Mouse (Mus musculus) liver, embryonic 11.5 days (tissue): ENCODE data around the gene Zmiz1. TPM values are rescaled to one million over a fixed set of nuclear protein-coding genes. Genes with fewer than 3 reads are reported as not detected.
A peak's percentile ranks its signal among the peaks of the same experiment; 100 is the strongest.

ENCODE experiments used
- ATAC-seq: fragments of 200-750 bp; cut with Nextera tagmentation; replicated peaks from 2 replicates; pipeline ENCODE4 v1.8.0; 2017; ENCODE audit warnings: moderate number of reproducible peaks, mild to moderate bottlenecking, moderate TSS enrichment, moderate library complexity; ENCODE audit not compliant: low FRiP score
- DNase-seq: peaks from one replicate; pipeline ENCODE4 v3.0.0-alpha.2; 2017; ENCODE audit warnings: low spot score
- H3K27ac ChIP-seq: fragments of 300-500 bp; sonication (generic); 2 replicates; pipeline ENCODE4 v1.5.1; 2014; ENCODE audit warnings: mild to moderate bottlenecking, low read depth, low read length, control low read depth
- H3K27me3 ChIP-seq: fragments of 300-500 bp; sonication (generic); replicated peaks from 2 replicates; pipeline ENCODE4 v1.6.1; 2014; ENCODE audit warnings: low read length, mixed read lengths; ENCODE audit not compliant: control insufficient read depth, insufficient read depth
- H3K36me3 ChIP-seq: fragments of 300-500 bp; sonication (generic); 2 replicates; pipeline ENCODE4 v1.6.1; 2014; ENCODE audit warnings: mild to moderate bottlenecking, low read length, moderate library complexity, mixed read lengths; ENCODE audit not compliant: control insufficient read depth, insufficient read depth
- H3K4me1 ChIP-seq: fragments of 300-500 bp; sonication (generic); replicated peaks from 2 replicates; pipeline ENCODE4 v1.6.1; 2014; ENCODE audit warnings: low read length, mixed read lengths; ENCODE audit not compliant: control insufficient read depth, insufficient read depth
- H3K4me2 ChIP-seq: fragments of 300-500 bp; sonication (generic); 2 replicates; pipeline ENCODE4 v1.6.1; 2014; ENCODE audit warnings: mild to moderate bottlenecking, control low read depth, moderate library complexity
- H3K4me3 ChIP-seq: fragments of 300-500 bp; sonication (generic); 2 replicates; pipeline ENCODE4 v1.5.1; 2014; ENCODE audit warnings: low read depth, low read length, control low read depth
- H3K9ac ChIP-seq: fragments of 300-500 bp; sonication (generic); 2 replicates; pipeline ENCODE4 v1.6.1; 2014; ENCODE audit warnings: low read depth, low read length, control low read depth
- H3K9me3 ChIP-seq: fragments of 300-500 bp; sonication (generic); 2 replicates; pipeline ENCODE4 v1.6.1; 2016; ENCODE audit warnings: low read length, inconsistent platforms, mixed read lengths; ENCODE audit not compliant: control insufficient read depth
- WGBS: fragments of 180-500 bp; shearing (Covaris S2); extraction: QIAGEN DNeasy Blood & Tissue Kit; methylation state at CpG from one replicate; pipeline ENCODE4 v1.1.7; 2014; 5-methylcytosine and 5-hydroxymethylcytosine counted together
- polyA plus RNA-seq: library from polyadenylated mRNA; unstranded; fragments of >200 nt; fragmentation: Nextera tagmentation; extraction: Ambion mirVana; gene quantifications from 2 replicates; pipeline ENCODE4 v1.2.1, GENCODE M21; 2014

Zmiz1 gene
- polyA plus RNA-seq, 1 experiment from 2014 or later, result 31.0 TPM

- Histone ChIP-seq H3K36me3 (peaks cover 4% of the 10 kb centered on the region; the same call in 1 of the 2 replicates), H3K4me3 (no peak overlapping the region), H3K4me2 (peak overlapping the region; percentile 8; the same call in 1 of the 2 replicates), H3K27ac (peak overlapping the region; percentile 66), H3K27me3 (no peaks in the 10 kb centered on the region), H3K4me1 (peaks cover 50% of the 10 kb centered on the region), H3K9ac (no peak overlapping the region), H3K9me3 (no peaks in the 10 kb centered on the region)
- no peak for DNase-seq
- 60% methylated on average over 10 of the region's 10 CpGs for WGBS
- ATAC-seq, result no peak
Observed at GRCm38 (mm10) chr14:25586846-25587486, 128.0 kb downstream of the Zmiz1 start.

GRCm38 (mm10) chr14:25587487-25588001 lies 128.6 kb downstream of the Zmiz1 start:
- Histone ChIP-seq H3K4me2 (peak overlapping the region; percentile 8; the same call in 1 of the 2 replicates), H3K27ac (peak overlapping the region; percentile 66), H3K4me3 (no peak overlapping the region), H3K9ac (no peak overlapping the region), H3K4me1 (peaks cover 50% of the 10 kb centered on the region), H3K9me3 (no peaks in the 10 kb centered on the region), H3K27me3 (no peaks in the 10 kb centered on the region), H3K36me3 (no peaks in the 10 kb centered on the region; the same call in 1 of the 2 replicates)
- no peak for DNase-seq
- WGBS, result 17% methylated on average over 6 of the region's 6 CpGs
- ATAC-seq, result 0 out of 2 replicates have a peak, but pooled peaks have one; percentile 30

DNA sequence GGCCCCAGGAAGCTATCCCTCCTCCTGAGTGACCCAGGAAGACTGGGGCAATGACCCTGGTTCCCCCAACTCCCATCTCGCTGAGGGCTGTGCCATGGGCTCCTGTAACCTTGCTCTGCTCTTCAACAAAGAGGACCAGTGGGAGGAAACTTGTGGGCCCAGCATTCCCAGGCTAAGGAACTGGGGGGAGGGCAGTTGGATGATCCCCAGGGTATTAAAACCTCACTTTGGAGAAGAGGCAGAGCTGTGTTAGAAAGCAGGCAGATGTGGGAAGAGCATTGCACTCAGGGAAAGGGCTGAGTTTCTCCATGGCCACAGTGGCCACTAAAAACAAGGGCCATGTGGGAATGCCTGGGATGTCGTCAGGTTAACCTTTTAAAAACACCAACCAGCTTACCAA lies 129.2 kb downstream of the Zmiz1 start:
- no peaks in the 10 kb centered on the region for H3K9me3 ChIP-seq
- no peak overlapping the region for H3K9ac ChIP-seq
- H3K4me2 ChIP-seq, result no peak overlapping the region
- no peak for DNase-seq
- WGBS, result 61% methylated on average over 2 of the region's 2 CpGs
- no peak overlapping the region for H3K4me3 ChIP-seq
- no peak for ATAC-seq
- peak overlapping the region; percentile 46 for H3K27ac ChIP-seq
- no peaks in the 10 kb centered on the region; the same call in 1 of the 2 replicates for H3K36me3 ChIP-seq
- no peaks in the 10 kb centered on the region for H3K27me3 ChIP-seq
- peaks cover 50% of the 10 kb centered on the region for H3K4me1 ChIP-seq

DNA sequence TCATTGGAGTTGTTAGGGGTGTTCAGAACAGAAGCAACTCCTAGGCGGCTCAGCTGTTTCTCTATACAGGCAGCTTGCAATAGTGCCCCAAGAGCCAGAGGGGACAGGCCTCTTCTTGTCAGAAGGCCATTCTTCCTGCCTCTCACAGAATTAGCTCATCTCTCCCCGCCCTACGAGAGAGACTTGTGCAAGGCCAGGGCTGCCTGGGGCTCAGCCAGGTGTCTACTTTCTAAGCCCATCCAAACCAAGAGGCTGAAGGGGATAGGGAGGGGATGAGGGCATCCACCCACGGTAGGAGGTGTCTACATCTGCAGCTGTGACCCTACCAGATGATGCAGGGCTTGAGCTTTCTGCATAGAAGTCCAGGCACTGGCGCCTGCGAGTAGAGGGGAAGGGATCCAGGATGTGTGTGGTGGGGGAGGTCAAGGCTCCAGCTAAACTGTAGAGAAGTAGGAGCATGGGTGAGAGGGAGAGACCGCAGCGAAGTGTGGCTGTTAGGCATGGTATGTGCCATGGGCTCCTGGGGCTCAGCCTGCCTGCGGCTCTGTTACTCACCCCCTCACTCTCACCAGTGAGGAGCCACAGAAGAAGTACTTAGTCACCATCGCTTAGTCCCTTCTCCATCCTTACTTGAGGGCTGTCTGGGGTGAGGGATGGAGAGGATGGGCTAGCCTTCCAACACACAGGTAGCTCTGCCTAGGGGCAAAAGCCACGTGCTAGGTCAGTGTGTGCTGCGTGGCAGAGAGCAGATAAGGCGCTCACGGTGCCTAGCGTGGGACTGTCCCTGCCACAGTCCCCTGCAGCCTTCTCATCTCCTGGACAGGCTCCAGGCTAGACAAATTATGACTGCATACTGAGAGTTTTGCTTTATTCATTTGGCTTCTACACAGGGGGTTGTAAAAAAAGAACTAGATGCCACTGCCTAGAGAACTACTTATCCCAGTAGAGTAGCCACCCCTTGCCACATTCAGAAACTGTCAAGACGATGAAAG lies 130.3 kb downstream of the Zmiz1 start:
- H3K27me3 ChIP-seq, result no peaks in the 10 kb centered on the region
- H3K9me3 ChIP-seq, result no peaks in the 10 kb centered on the region
- no peak overlapping the region for H3K9ac ChIP-seq
- ATAC-seq (no peak), DNase-seq (no peak)
- no peak overlapping the region for H3K4me3 ChIP-seq
- no peak overlapping the region for H3K4me2 ChIP-seq
- H3K4me1 ChIP-seq, result peaks cover 53% of the 10 kb centered on the region
- peak overlapping the region; percentile 32; the same call in 1 of the 2 replicates for H3K27ac ChIP-seq
- 60% methylated on average over 16 of the region's 16 CpGs for WGBS
- H3K36me3 ChIP-seq, result no peaks in the 10 kb centered on the region; the same call in 1 of the 2 replicates

GRCm38 (mm10) chr14:25591000-25591399 lies 132.0 kb downstream of the Zmiz1 start:
- Histone ChIP-seq H3K9ac (no peak overlapping the region), H3K36me3 (no peaks in the 10 kb centered on the region; the same call in 1 of the 2 replicates), H3K4me1 (peaks cover 42% of the 10 kb centered on the region), H3K27me3 (no peaks in the 10 kb centered on the region), H3K4me2 (no peak overlapping the region), H3K9me3 (no peaks in the 10 kb centered on the region), H3K27ac (no peak overlapping the region), H3K4me3 (no peak overlapping the region)
- ATAC-seq (no peak), DNase-seq (no peak)
- WGBS, result 74% methylated on average over 4 of the region's 5 CpGs

DNA sequence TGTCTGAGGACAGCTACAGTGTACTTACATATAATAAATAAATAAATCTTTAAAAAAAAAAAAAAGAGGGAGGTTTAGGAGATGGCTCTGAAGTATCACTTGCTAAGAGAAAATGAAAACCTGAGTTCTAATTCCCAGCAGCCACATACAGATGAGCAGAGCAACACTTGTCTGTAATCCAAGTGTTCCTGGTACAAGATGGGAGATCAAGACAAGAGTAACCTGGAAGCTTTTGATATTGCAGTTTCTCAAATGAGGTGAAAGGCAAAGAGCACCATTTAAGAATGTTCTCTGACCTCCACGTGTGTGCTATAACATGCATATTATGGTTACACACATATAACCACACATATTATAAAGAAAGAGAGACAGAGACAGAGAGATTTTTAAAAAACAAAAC lies 132.4 kb downstream of the Zmiz1 start:
- H3K27ac ChIP-seq, result no peak overlapping the region
- no peak for ATAC-seq
- H3K36me3 ChIP-seq, result no peaks in the 10 kb centered on the region; the same call in 1 of the 2 replicates
- DNase-seq, result no peak
- H3K4me1 ChIP-seq, result peaks cover 37% of the 10 kb centered on the region
- 91% methylated on average over 1 of the region's 1 CpGs for WGBS
- H3K4me2 ChIP-seq, result no peak overlapping the region
- H3K9ac ChIP-seq, result no peak overlapping the region
- H3K9me3 ChIP-seq, result no peaks in the 10 kb centered on the region
- H3K27me3 ChIP-seq, result no peaks in the 10 kb centered on the region
- no peak overlapping the region for H3K4me3 ChIP-seq

DNA sequence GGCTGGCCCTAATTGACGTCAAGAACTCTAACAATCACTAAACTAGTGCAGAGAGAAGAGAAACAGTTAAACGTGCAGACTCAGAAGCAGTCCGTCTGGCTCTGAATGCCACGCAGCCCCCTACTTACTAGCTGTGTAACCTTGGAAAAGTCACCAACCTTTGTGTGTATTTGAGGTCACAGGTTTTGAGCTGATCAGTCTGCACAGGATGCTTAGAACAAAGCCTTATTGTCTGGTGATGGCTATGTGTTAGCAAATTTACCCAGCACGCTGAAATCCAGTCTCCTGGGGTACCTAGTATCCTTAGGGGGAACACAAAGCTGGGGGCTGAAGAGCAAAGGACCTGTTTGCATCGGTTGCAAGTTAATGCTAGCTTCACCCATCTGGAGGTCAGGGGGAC lies 133.5 kb downstream of the Zmiz1 start:
- Histone ChIP-seq H3K4me2 (no peak overlapping the region), H3K4me1 (peaks cover 26% of the 10 kb centered on the region), H3K27ac (no peak overlapping the region), H3K36me3 (no peaks in the 10 kb centered on the region; the same call in 1 of the 2 replicates), H3K9ac (no peak overlapping the region), H3K4me3 (no peak overlapping the region), H3K27me3 (no peaks in the 10 kb centered on the region), H3K9me3 (no peaks in the 10 kb centered on the region)
- WGBS, result 75% methylated on average over 6 of the region's 6 CpGs
- DNase-seq, result no peak
- ATAC-seq, result no peak

DNA sequence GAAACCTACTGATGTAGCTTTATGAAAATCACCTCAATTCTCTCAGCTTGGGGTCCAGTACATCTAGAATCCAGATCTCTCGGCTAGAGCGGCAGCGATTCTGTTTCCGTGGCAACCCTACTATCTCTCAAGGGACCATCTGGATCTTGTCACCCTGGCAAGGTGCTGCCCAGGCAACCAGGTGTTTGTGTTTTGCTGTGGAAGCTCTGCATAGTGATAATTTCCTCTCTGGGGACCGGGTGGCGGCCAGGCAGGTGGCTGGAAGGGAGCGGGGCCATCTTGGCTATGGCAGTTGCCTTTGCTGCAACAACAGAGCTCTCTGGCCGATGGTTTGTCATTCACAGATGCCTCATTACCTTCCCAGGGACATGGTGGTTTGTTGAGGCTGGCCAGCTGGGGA lies 134.9 kb downstream of the Zmiz1 start:
- WGBS, result 78% methylated on average over 8 of the region's 8 CpGs
- no peaks in the 10 kb centered on the region; the same call in 1 of the 2 replicates for H3K36me3 ChIP-seq

More for the DNA sequence above, 134.9 kb downstream of the Zmiz1 start:
- Histone ChIP-seq H3K27ac (no peak overlapping the region), H3K4me2 (no peak overlapping the region), H3K9me3 (no peaks in the 10 kb centered on the region), H3K4me3 (no peak overlapping the region), H3K4me1 (peaks cover 13% of the 10 kb centered on the region), H3K27me3 (no peaks in the 10 kb centered on the region), H3K9ac (no peak overlapping the region)
- DNase-seq (no peak), ATAC-seq (no peak)
